Mouse (Mus musculus) colon, adult 2 months (tissue): ENCODE data around the gene Tedc1. TPM values are rescaled to one million over a fixed set of nuclear protein-coding genes. Genes with fewer than 3 reads are reported as not detected.

ENCODE experiments used
- polyA plus RNA-seq: library from polyadenylated mRNA; depleted of rRNA; stranded (reverse); fragments of >200 nt; gene quantifications from 2 replicates; pipeline ENCODE4 v1.2.3, GENCODE M21; 2012; rRNA removed

The Tedc1 gene
- polyA plus RNA-seq = 21.6 and 32.9 TPM in 2 replicates

GRCm38 (mm10) chr12:113155887-113156539 is at the start of gene Tedc1:
Gene Tedc1 (plus strand): TSS chr12:113156421.

GRCm38 (mm10) chr12:113139908-113140615 is 16.2 kb upstream of the Tedc1 start, which contains the start of gene Crip2:
Gene Crip2 (plus strand): TSS chr12:113140236.

GRCm38 (mm10) chr12:113146112-113147057 is 9.8 kb upstream of the Tedc1 start, which contains the start of gene Crip1:
Gene Crip1 (plus strand): TSS chr12:113146316.

GRCm38 (mm10) chr12:113185442-113186291 is 29.4 kb downstream of the Tedc1 start, which contains the start of gene Tmem121:
Gene Tmem121 (plus strand): TSS chr12:113185930.

Other genes starting within 250 kb of the Tedc1 start
- gene Jag2, start 226.6 kb upstream of the Tedc1 start, polyA plus RNA-seq = 11.8 and 14.3 TPM in 2 replicates
- 62.1 and 75.8 TPM in 2 replicates for gene Nudt14, start 214.3 kb upstream of the Tedc1 start, polyA plus RNA-seq
- gene Btbd6, start 179.9 kb upstream of the Tedc1 start, polyA plus RNA-seq = 106 and 114 TPM in 2 replicates
- 109 and 158 TPM in 2 replicates for gene Brf1, start 155.7 kb upstream of the Tedc1 start, polyA plus RNA-seq
- gene Pacs2, start 141.9 kb upstream of the Tedc1 start, polyA plus RNA-seq = 39.5 and 41.1 TPM in 2 replicates
- 0.16 and 0.33 TPM in 2 replicates for gene Tex22, start 81.9 kb upstream of the Tedc1 start, polyA plus RNA-seq
- gene Mta1, start 58.1 kb upstream of the Tedc1 start, polyA plus RNA-seq = 50.8 and 74.8 TPM in 2 replicates
- gene Crip2, start 16.2 kb upstream of the Tedc1 start, polyA plus RNA-seq = 194 and 207 TPM in 2 replicates
- 2,942 and 3,172 TPM in 2 replicates for gene Crip1, start 10.1 kb upstream of the Tedc1 start, polyA plus RNA-seq
- gene Tmem121, start 29.5 kb downstream of the Tedc1 start, polyA plus RNA-seq = 2.1 and 2.7 TPM in 2 replicates